Mouse (Mus musculus) ovary, postnatal 36 days (tissue): Measurements from ENCODE around the gene Grin2b.

ENCODE experiments used
- DNase-seq: peaks from one replicate; pipeline ENCODE4 v3.0.0; 2022; ENCODE audit warnings: low spot score, mixed read lengths

Grin2b gene

GRCm38 (mm10) chr6:136008120-136008519 lies 165.2 kb downstream of the Grin2b start:
- no peak for DNase-seq

GRCm38 (mm10) chr6:135994691-135995090 lies 178.6 kb downstream of the Grin2b start:
- no peak for DNase-seq

- DNase-seq: no peak
These were observed 179.4 kb downstream of the Grin2b start for GRCm38 (mm10) chr6:135993897-135994296.

GRCm38 (mm10) chr6:135993378-135993777 lies 179.9 kb downstream of the Grin2b start:
- no peak for DNase-seq

GRCm38 (mm10) chr6:135976106-135976505 lies 197.2 kb downstream of the Grin2b start:
- no peak for DNase-seq

- no peak for DNase-seq
These were observed 200.8 kb downstream of the Grin2b start for GRCm38 (mm10) chr6:135972481-135972880.

- DNase-seq: no peak
These were observed 201.8 kb downstream of the Grin2b start for GRCm38 (mm10) chr6:135971481-135971880.

- no peak for DNase-seq
These were observed 202.5 kb downstream of the Grin2b start for GRCm38 (mm10) chr6:135970716-135971318.

GRCm38 (mm10) chr6:135961766-135962165 lies 211.5 kb downstream of the Grin2b start:
- DNase-seq: no peak

- DNase-seq: no peak
These were observed 213.7 kb downstream of the Grin2b start for GRCm38 (mm10) chr6:135959629-135960028.

GRCm38 (mm10) chr6:135951666-135952065 lies 221.6 kb downstream of the Grin2b start:
- DNase-seq: no peak

- DNase-seq: no peak
These were observed 227.8 kb downstream of the Grin2b start for GRCm38 (mm10) chr6:135945511-135945910.

GRCm38 (mm10) chr6:135944358-135944757 lies 229.0 kb downstream of the Grin2b start:
- DNase-seq: no peak

- DNase-seq: no peak
These were observed 230.1 kb downstream of the Grin2b start for GRCm38 (mm10) chr6:135943121-135943617.

GRCm38 (mm10) chr6:135932924-135933323 lies 240.4 kb downstream of the Grin2b start:
- DNase-seq: no peak

- DNase-seq: no peak
These were observed 240.9 kb downstream of the Grin2b start for GRCm38 (mm10) chr6:135932400-135932920.

- no peak for DNase-seq
These were observed 255.6 kb downstream of the Grin2b start for GRCm38 (mm10) chr6:135917676-135918075.

- no peak for DNase-seq
These were observed 258.7 kb downstream of the Grin2b start for GRCm38 (mm10) chr6:135914608-135915007.

GRCm38 (mm10) chr6:135912114-135912513 lies 261.2 kb downstream of the Grin2b start:
- no peak for DNase-seq

GRCm38 (mm10) chr6:135911131-135911530 lies 262.2 kb downstream of the Grin2b start:
- no peak for DNase-seq

GRCm38 (mm10) chr6:135907540-135908320 lies 265.6 kb downstream of the Grin2b start:
- DNase-seq: peak; percentile 83

GRCm38 (mm10) chr6:135907137-135907536 lies 266.2 kb downstream of the Grin2b start:
- DNase-seq: no peak

- no peak for DNase-seq
These were observed 268.9 kb downstream of the Grin2b start for GRCm38 (mm10) chr6:135904391-135904790.
